ENCODE assay signal across 7 mouse cellular contexts in the genomic region with DNA sequence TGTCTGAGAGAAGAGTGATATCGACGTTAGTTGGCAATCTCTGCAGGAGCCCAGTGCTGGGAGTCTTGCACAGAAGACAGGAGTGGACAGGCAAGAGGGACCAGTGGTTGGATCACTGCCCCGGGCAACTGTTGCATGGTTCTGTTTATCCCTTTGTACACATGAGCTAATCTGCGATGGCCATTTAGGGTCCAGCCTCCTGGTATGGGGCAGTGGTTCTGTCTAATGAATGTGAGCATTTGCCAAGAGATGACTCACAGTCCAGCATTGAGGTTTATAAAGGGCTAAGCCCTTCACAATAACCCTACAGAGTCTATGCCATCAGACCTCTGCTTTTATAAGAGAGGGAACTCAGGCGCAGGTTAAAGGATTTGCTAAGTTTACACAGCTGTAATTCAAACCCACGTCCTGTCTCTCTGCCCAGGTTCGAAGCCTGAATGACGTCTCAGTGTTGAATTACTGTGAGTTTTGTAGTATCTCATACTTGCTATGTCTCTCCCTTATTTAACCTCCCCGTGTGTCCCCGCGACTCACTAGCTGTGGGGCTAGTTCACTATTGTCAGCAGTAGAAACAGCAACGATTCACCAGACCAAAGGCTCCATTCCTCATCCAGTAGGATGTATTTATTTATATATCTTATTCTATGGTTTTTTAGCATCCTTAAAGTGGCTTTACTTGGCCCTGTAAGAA. TPM values are rescaled to one million over a fixed set of nuclear protein-coding genes. Genes with fewer than 3 reads are reported as not detected.
DNase-seq lines count a peak whose midpoint lies in the region; ATAC-seq and TF ChIP-seq lines count a peak whose summit lies in the region.

No protein-coding gene starts in this region.

- H3K27ac ChIP-seq in lung, embryonic 15.5 days: no peak overlapping the region
- H3K27ac ChIP-seq in cerebellum, adult 2 months (ENCODE audit: insufficient read depth, low read length): peak overlapping the region; percentile 87
- peak overlapping the region; percentile 93 for H3K27ac ChIP-seq in forebrain, embryonic 16.5 days (ENCODE audit: low read length)
- H3K27ac ChIP-seq in neural tube, embryonic 12.5 days: no peak overlapping the region

- H3K4me3 ChIP-seq in lung, embryonic 15.5 days: no peak overlapping the region
- peak overlapping the region; percentile 37 for H3K4me3 ChIP-seq in cerebellum, adult 2 months (replicated peaks; ENCODE audit: insufficient read depth, low read depth, low read length)
- H3K4me3 ChIP-seq in forebrain, embryonic 16.5 days (replicated peaks; ENCODE audit: low read length): no peak overlapping the region
- no peak overlapping the region for H3K4me3 ChIP-seq in neural tube, embryonic 12.5 days

- no peak overlapping the region for H3K9ac ChIP-seq in lung, embryonic 15.5 days
- 0 out of 2 replicates have a peak overlapping the region, but pooled peaks have one; percentile 10 for H3K9ac ChIP-seq in forebrain, embryonic 16.5 days (replicated peaks; ENCODE audit: low read depth, low read length)
- no peak overlapping the region for H3K9ac ChIP-seq in neural tube, embryonic 12.5 days

- TF ChIP-seq CTCF in cerebellum, adult 2 months (IDR thresholded peaks at IDR 0.05; ENCODE audit: borderline replicate concordance, insufficient read depth, low read depth, low read length): no peak

- WGBS in lung, embryonic 15.5 days: 56% methylated on average over 12 of the region's 12 CpGs
- 3% methylated on average over 12 of the region's 12 CpGs for WGBS in cerebellum, adult 2 months
- whole genome bisulfite sequencing in forebrain, embryonic 16.5 days: 9% methylated on average over 12 of the region's 12 CpGs
- WGBS in neural tube, embryonic 12.5 days: 75% methylated on average over 12 of the region's 12 CpGs

- H3K27me3 ChIP-seq in lung, embryonic 15.5 days: no peaks in the 10 kb centered on the region
- H3K27me3 ChIP-seq in cerebellum, adult 2 months (ENCODE audit: control insufficient read depth, insufficient read depth, low read length): no peaks in the 10 kb centered on the region
- no peaks in the 10 kb centered on the region for H3K27me3 ChIP-seq in forebrain, embryonic 16.5 days (replicated peaks; ENCODE audit: control insufficient read depth, insufficient read depth, low read length)
- H3K27me3 ChIP-seq in neural tube, embryonic 12.5 days (replicated peaks): no peaks in the 10 kb centered on the region

- peaks cover 24% of the 10 kb centered on the region for H3K4me1 ChIP-seq in lung, embryonic 15.5 days
- peaks cover 36% of the 10 kb centered on the region for H3K4me1 ChIP-seq in cerebellum, adult 2 months (ENCODE audit: control insufficient read depth, insufficient read depth, low read length)
- H3K4me1 ChIP-seq in forebrain, embryonic 16.5 days (replicated peaks; ENCODE audit: control insufficient read depth, insufficient read depth, low read length): peaks cover 24% of the 10 kb centered on the region
- peaks cover 7% of the 10 kb centered on the region; the same call in 1 of the 2 replicates for H3K4me1 ChIP-seq in neural tube, embryonic 12.5 days

- peak; percentile 47; the same call in 1 of the 2 replicates for ATAC-seq in lung, embryonic 15.5 days (ENCODE audit: borderline replicate concordance, extremely low read depth, low FRiP score, low TSS enrichment)
- ATAC-seq in forebrain, embryonic 16.5 days: peak; percentile 84
- peak; percentile 25; the same call in 1 of the 2 replicates for ATAC-seq in neural tube, embryonic 12.5 days (ENCODE audit: low FRiP score, low read depth)

- no peak for DNase-seq in lung, adult 18-20 months
- peak; percentile 89 to 96 for DNase-seq in cerebellum, adult 2 months
- DNase-seq in gastrocnemius, adult 18-20 months (ENCODE audit: low spot score): no peak
- no peak for DNase-seq in spleen, postnatal 14 days (ENCODE audit: low spot score in 2 of 2)

- no peaks in the 10 kb centered on the region for H3K9me3 ChIP-seq in lung, embryonic 15.5 days
- H3K9me3 ChIP-seq in forebrain, embryonic 16.5 days (ENCODE audit: control insufficient read depth, low read length): no peaks in the 10 kb centered on the region
- no peaks in the 10 kb centered on the region for H3K9me3 ChIP-seq in neural tube, embryonic 12.5 days

- no peak for TF ChIP-seq POLR2A in cerebellum, adult 2 months (IDR thresholded peaks at IDR 0.05; ENCODE audit: borderline replicate concordance, insufficient read depth, low read length)

- no peak overlapping the region for H3K4me2 ChIP-seq in lung, embryonic 15.5 days
- peak overlapping the region; percentile 21 for H3K4me2 ChIP-seq in forebrain, embryonic 16.5 days (ENCODE audit: low read length)
- no peak overlapping the region for H3K4me2 ChIP-seq in neural tube, embryonic 12.5 days (replicated peaks)

- H3K36me3 ChIP-seq in lung, embryonic 15.5 days: no peaks in the 10 kb centered on the region
- H3K36me3 ChIP-seq in forebrain, embryonic 16.5 days (ENCODE audit: control insufficient read depth, insufficient read depth): no peaks in the 10 kb centered on the region
- H3K36me3 ChIP-seq in neural tube, embryonic 12.5 days: no peaks in the 10 kb centered on the region

RNA-seq across cellular contexts. Expression of gene Tmem178, which starts 37.4 kb away (rescaled TPM):
- polyA plus RNA-seq in lung, embryonic 15.5 days (2015; fragmentation: Nextera tagmentation; extraction: Ambion mirVana): 16.1 and 16.5 TPM in 2 replicates
- polyA plus RNA-seq in cerebellum, adult 2 months (2012; rRNA removed): 128 and 146 TPM in 2 replicates
- polyA plus RNA-seq in forebrain, embryonic 16.5 days (2015; fragmentation: Nextera tagmentation; extraction: Ambion mirVana): 36.3 and 41.4 TPM in 2 replicates
- polyA plus RNA-seq in neural tube, embryonic 12.5 days (2016; fragmentation: Nextera tagmentation; extraction: Ambion mirVana): 30.7 and 32.0 TPM in 2 replicates
- under 1 TPM; 0.30 to 0.47 TPM for total RNA-seq in gastrocnemius, adult 18-20 months (2021)

Comparison
In these comparisons a context has a peak if more than half of its experiments do, and no peak if none do; other contexts are left out.
1. ATAC-seq: peak in every context shown above with its lines; median percentile 84 in forebrain, embryonic 16.5 days; 47 in lung, embryonic 15.5 days; 25 in neural tube, embryonic 12.5 days.
2. H3K27ac ChIP-seq: peak in cerebellum, adult 2 months (single experiment) and forebrain, embryonic 16.5 days (single experiment); none in lung, embryonic 15.5 days (single experiment) and neural tube, embryonic 12.5 days (single experiment).
3. DNase-seq: peak in cerebellum, adult 2 months (2 of 2); none in lung, adult 18-20 months (0 of 2), gastrocnemius, adult 18-20 months (single experiment) and spleen, postnatal 14 days (0 of 2).